Mouse (Mus musculus) heart, postnatal 0 days (tissue): ENCODE data around the gene Defb28. TPM values are rescaled to one million over a fixed set of nuclear protein-coding genes. Genes with fewer than 3 reads are reported as not detected.

Source experiments
- ATAC-seq: fragments of 200-750 bp; cut with Nextera tagmentation; 2 replicates; pipeline ENCODE4 v1.8.0; 2017; ENCODE audit warnings: low read depth, moderate number of reproducible peaks, moderate library complexity; ENCODE audit not compliant: insufficient read depth
- DNase-seq: peaks from one replicate; pipeline ENCODE4 v3.0.0-alpha.2; 2016; ENCODE audit warnings: low spot score
- H3K27ac ChIP-seq: fragments of 300-500 bp; sonication (generic); 2 replicates; pipeline ENCODE4 v1.5.1; 2014; ENCODE audit warnings: low read depth, mild to moderate bottlenecking
- H3K27me3 ChIP-seq: fragments of 300-500 bp; sonication (generic); 2 replicates; pipeline ENCODE4 v1.6.1; 2014; ENCODE audit warnings: low read length, mixed read lengths; ENCODE audit not compliant: control insufficient read depth, insufficient read depth
- H3K36me3 ChIP-seq: fragments of 300-500 bp; sonication (generic); replicated peaks from 2 replicates; pipeline ENCODE4 v1.6.1; 2014; ENCODE audit warnings: low read length, mixed read lengths; ENCODE audit not compliant: control insufficient read depth, insufficient read depth
- H3K4me1 ChIP-seq: fragments of 300-500 bp; sonication (generic); 2 replicates; pipeline ENCODE4 v1.6.1; 2014; ENCODE audit warnings: antibody characterized with exemption; ENCODE audit not compliant: control insufficient read depth, insufficient read depth
- H3K4me2 ChIP-seq: fragments of 300-500 bp; sonication (generic); 2 replicates; pipeline ENCODE4 v1.6.1; 2014; ENCODE audit warnings: low read depth, mild to moderate bottlenecking, low read length, moderate library complexity
- H3K4me3 ChIP-seq: fragments of 300-500 bp; sonication (generic); 2 replicates; pipeline ENCODE4 v1.5.1; 2014; ENCODE audit warnings: low read depth, low read length
- H3K9ac ChIP-seq: fragments of 300-500 bp; sonication (generic); replicated peaks from 2 replicates; pipeline ENCODE4 v1.6.1; 2014; ENCODE audit warnings: low read depth, low read length, mixed read lengths
- H3K9me3 ChIP-seq: fragments of 300-500 bp; sonication (generic); replicated peaks from 2 replicates; pipeline ENCODE4 v1.6.1; 2016; ENCODE audit warnings: low read length; ENCODE audit not compliant: control insufficient read depth
- CTCF ChIP-seq: IDR thresholded peaks from 2 replicates; pipeline ENCODE4 v1.5.1; 2016; ENCODE audit warnings: antibody characterized with exemption, control low read depth, low read depth
- EP300 ChIP-seq: IDR thresholded peaks from 2 replicates; pipeline ENCODE4 v1.6.1; 2016; ENCODE audit warnings: antibody characterized with exemption, low read depth
- WGBS: fragments of 180-500 bp; shearing (Covaris S2); extraction: QIAGEN DNeasy Blood & Tissue Kit; methylation state at CpG from one replicate; pipeline ENCODE4 v1.1.7; 2014; 5-methylcytosine and 5-hydroxymethylcytosine counted together
- polyA plus RNA-seq: library from polyadenylated mRNA; unstranded; fragments of >200 nt; fragmentation: Nextera tagmentation; extraction: Ambion mirVana; gene quantifications from 2 replicates; pipeline ENCODE4 v1.2.1, GENCODE M21; 2015
- total RNA-seq: library from RNA; depleted of rRNA; stranded (reverse); fragments of >200 nt; gene quantifications from 2 replicates; pipeline ENCODE4 v1.2.3, GENCODE M21; 2014; ENCODE audit warnings: low replicate concordance

The Defb28 gene
- total and polyA plus RNA-seq, 2 experiments from 2014 or later = not detected

DNA sequence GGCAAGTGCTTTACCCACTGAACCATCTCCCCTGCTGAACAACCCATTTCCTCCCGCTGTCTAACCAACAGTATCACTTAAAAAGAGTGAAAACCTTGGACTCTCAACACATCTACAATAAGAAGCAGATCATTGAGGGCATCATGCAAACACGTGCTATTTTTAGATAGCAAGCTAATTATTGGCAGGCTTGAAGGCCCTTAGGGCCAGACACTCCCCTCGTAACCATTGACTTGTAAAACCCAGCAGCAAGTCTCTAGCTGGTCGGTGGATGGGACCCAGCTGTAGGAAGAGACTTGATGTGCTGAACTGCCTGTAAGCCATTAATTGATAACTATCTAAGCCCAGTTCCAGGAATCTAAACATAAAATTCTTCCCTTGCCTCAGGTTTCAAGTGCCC lies 25.4 kb downstream of the Defb28 start:
- H3K9me3 ChIP-seq = no peaks in the 10 kb centered on the region
- no peak overlapping the region for H3K27ac ChIP-seq
- no peak overlapping the region for H3K4me2 ChIP-seq
- H3K4me1 ChIP-seq = no peaks in the 10 kb centered on the region
- no peaks in the 10 kb centered on the region for H3K36me3 ChIP-seq
- DNase-seq (no peak), ATAC-seq (no peak)
- H3K27me3 ChIP-seq = no peaks in the 10 kb centered on the region
- H3K4me3 ChIP-seq = no peak overlapping the region
- no peak overlapping the region for H3K9ac ChIP-seq
- WGBS = 33% methylated on average over 4 of the region's 4 CpGs
- TF ChIP-seq CTCF (no peak), EP300 (no peak)

DNA sequence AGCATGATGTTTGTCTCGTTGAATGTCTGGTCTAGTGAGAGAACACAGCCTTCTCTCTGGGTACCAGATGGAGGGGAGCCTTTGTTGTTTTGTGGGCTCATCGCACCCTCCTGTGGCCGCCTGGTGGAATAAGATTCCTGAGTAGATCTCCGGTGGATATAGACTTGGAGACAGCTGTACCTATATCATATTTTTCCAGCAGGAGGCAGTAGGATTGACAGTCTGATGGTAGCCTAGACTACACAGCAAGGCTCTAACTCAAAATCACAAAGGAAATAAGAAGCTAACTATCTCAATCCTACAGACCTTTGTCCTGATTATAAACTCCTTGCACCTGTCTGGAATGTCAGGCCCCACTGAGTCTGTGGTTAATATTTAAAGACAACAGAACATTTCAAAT lies 26.6 kb downstream of the Defb28 start:
- DNase-seq (no peak), ATAC-seq (peak; percentile 39)
- Histone ChIP-seq H3K9me3 (no peaks in the 10 kb centered on the region), H3K27ac (no peak overlapping the region), H3K4me2 (no peak overlapping the region), H3K36me3 (no peaks in the 10 kb centered on the region), H3K9ac (no peak overlapping the region), H3K27me3 (no peaks in the 10 kb centered on the region), H3K4me1 (no peaks in the 10 kb centered on the region), H3K4me3 (no peak overlapping the region)
- peak; percentile 51 for TF ChIP-seq CTCF
- TF ChIP-seq EP300 = no peak
- WGBS = 20% methylated on average over 4 of the region's 4 CpGs

DNA sequence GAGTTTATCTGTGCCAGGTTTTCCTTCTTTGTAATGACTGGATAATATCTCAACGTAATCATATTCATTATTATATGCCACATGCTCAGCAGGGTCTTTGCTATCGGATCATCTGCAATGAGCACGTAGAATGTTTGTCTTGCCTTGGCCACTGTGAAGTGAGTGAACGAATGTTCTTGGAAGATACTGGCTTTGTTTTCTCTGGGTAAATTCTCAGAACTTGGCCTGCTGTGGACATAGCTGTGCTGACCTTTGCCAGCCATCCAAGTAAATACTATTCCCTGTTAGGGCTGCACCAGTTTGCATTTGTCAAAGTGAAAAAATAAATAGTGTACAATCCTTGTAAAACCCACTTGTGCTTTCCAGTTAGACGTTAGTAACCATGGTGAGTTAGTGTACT lies 30.1 kb downstream of the Defb28 start:
- no peaks in the 10 kb centered on the region for H3K9me3 ChIP-seq
- H3K4me2 ChIP-seq = no peak overlapping the region
- TF ChIP-seq CTCF (no peak), EP300 (no peak)
- no peak for ATAC-seq
- no peaks in the 10 kb centered on the region for H3K36me3 ChIP-seq
- 71% methylated on average over 5 of the region's 5 CpGs for WGBS
- H3K4me3 ChIP-seq = no peak overlapping the region
- no peak for DNase-seq
- H3K9ac ChIP-seq = no peak overlapping the region
- H3K27ac ChIP-seq = no peak overlapping the region
- H3K4me1 ChIP-seq = no peaks in the 10 kb centered on the region
- no peaks in the 10 kb centered on the region for H3K27me3 ChIP-seq

DNA sequence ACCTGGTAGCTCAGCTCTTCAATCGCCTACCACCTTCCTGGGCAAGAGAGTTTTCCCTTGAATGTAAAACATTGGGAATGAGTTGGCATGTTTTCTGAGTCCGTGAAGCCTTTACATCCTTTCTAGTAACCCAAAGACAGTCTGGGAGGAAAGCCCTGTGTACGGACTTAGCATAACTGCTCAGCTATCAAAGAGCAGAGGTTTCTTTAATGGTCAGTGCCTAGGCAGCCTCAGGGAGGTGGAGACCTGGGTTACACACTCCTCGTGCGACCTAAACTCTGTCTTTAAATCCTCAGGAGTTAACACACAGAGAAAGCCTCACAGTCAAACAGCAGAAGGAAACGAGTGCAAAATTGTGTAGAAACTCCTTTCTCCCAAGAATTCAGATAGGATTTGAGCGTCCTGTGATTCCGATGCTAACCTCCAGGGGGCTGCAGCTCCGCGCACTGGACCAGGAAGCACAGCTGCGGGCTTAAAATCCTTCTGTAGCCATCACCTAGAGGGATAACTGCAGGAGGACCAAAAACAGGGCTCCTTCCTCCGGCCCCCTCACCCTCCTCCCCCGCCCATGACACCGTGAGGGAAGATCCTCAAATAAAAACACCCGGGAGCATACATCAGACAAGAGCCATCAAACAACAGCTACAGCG lies 35.8 kb downstream of the Defb28 start:
- no peaks in the 10 kb centered on the region for H3K27me3 ChIP-seq
- TF ChIP-seq CTCF = peak; percentile 72
- no peak for TF ChIP-seq EP300
- H3K27ac ChIP-seq = no peak overlapping the region
- no peak for ATAC-seq
- H3K9ac ChIP-seq = no peak overlapping the region
- H3K4me1 ChIP-seq = no peaks in the 10 kb centered on the region
- no peaks in the 10 kb centered on the region for H3K9me3 ChIP-seq
- H3K36me3 ChIP-seq = no peaks in the 10 kb centered on the region
- DNase-seq = peak; percentile 19
- 11% methylated on average over 16 of the region's 16 CpGs for WGBS
- no peak overlapping the region for H3K4me2 ChIP-seq
- no peak overlapping the region for H3K4me3 ChIP-seq

DNA sequence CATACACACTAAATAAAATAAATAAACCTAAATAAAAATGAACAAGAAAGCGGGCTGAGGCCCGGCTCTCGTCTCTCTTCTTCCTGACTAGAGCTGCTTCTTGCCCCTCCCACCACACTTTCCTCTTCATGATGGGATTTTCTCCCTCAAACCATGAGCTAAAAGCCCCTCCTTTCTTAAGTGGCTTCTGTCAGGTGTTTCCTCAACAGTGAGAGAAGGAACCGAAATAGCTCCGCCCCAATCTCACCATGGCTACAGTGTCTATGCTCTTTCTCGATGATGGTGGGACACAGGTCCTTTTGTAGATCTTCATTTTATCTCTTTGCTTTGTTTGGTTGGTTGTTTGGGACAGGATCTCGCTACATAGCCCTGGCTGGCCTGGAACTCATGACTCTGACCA lies 38.6 kb downstream of the Defb28 start:
- H3K4me1 ChIP-seq = no peaks in the 10 kb centered on the region
- ATAC-seq (no peak), DNase-seq (no peak)
- no peaks in the 10 kb centered on the region for H3K9me3 ChIP-seq
- H3K27me3 ChIP-seq = no peaks in the 10 kb centered on the region
- no peak overlapping the region for H3K4me2 ChIP-seq
- 81% methylated on average over 7 of the region's 7 CpGs for WGBS
- TF ChIP-seq EP300 = no peak
- no peak overlapping the region for H3K27ac ChIP-seq
- no peaks in the 10 kb centered on the region for H3K36me3 ChIP-seq
- H3K9ac ChIP-seq = no peak overlapping the region
- no peak overlapping the region for H3K4me3 ChIP-seq

DNA sequence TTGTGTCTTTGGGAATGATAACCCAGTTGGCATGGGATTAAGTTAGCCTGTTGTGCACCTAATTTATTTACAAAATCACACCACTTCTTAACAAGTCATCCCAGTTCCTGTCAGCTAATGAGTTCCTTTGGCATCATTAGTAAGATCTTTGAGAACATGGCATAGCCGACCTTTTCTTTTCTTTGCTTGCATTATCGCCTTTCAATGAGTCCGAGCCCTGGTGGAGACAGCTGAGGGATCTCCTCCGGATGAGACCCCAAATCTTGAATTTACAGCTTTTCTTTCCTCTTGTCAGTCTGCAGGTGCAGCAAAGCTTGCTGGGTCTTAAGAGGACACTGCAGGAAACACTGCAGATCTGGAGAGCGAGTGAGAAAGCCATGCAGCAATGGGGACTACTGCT lies 51.0 kb downstream of the Defb28 start, which contains the start of gene Gm17416:
TSS of gene Gm17416 (plus strand) at position 301 of the 400 bp plus-strand sequence.
- Histone ChIP-seq H3K36me3 (no peaks in the 10 kb centered on the region), H3K9ac (no peak within 1 kb of the TSS), H3K27me3 (no peaks in the 10 kb centered on the region), H3K27ac (no peak within 1 kb of the TSS), H3K4me2 (no peak within 1 kb of the TSS), H3K4me1 (no peaks in the 10 kb centered on the region), H3K9me3 (no peaks in the 10 kb centered on the region), H3K4me3 (no peak within 1 kb of the TSS)
- WGBS = 85% methylated on average over 5 of the region's 5 CpGs
- DNase-seq (no peak), ATAC-seq (no peak)
- TF ChIP-seq CTCF (no peak), EP300 (no peak)
